Mouse (Mus musculus): ENCODE measurements around the gene Atg3. TPM values are rescaled to one million over a fixed set of nuclear protein-coding genes. Genes with fewer than 3 reads are reported as not detected.

Atg3 gene
- 78.9 TPM for polyA plus RNA-seq (2017; shearing (Covaris generic))

GRCm38 (mm10) chr16:45158522-45159388 lies at the start of gene Atg3, which contains the start of gene Slc35a5:
Atg3 (plus strand) TSS chr16:45158785.
Slc35a5 (minus strand) TSS chr16:45158706.

GRCm38 (mm10) chr16:45223648-45224388 lies 65.2 kb downstream of the Atg3 start, which contains the start of gene Btla:
Btla (plus strand) TSS chr16:45224315.

Other genes starting within 250 kb of the Atg3 start
- gene Cd200r3, start 215.1 kb upstream of the Atg3 start, polyA plus RNA-seq (2017; shearing (Covaris generic)): 3.8 TPM
- gene Ccdc80, start 65.4 kb upstream of the Atg3 start, polyA plus RNA-seq (2017; shearing (Covaris generic)): not detected
- 30.9 TPM for gene Slc35a5, start 79 bp upstream of the Atg3 start, polyA plus RNA-seq (2017; shearing (Covaris generic))
- 60.4 TPM for gene Btla, start 65.5 kb downstream of the Atg3 start, polyA plus RNA-seq (2017; shearing (Covaris generic))